Mouse (Mus musculus) lung, adult 2 months (tissue): ENCODE data around the gene Ifi207. TPM values are rescaled to one million over a fixed set of nuclear protein-coding genes. Genes with fewer than 3 reads are reported as not detected.

Experiments
- polyA plus RNA-seq: library from polyadenylated mRNA; depleted of rRNA; stranded (reverse); fragments of >200 nt; gene quantifications from 2 replicates; pipeline ENCODE4 v1.2.3, GENCODE M21; 2012; rRNA removed

The Ifi207 gene
- polyA plus RNA-seq, 1 experiment: 2.4 TPM

Other genes with a start within 250 kb of the Ifi207 start
- 0.14 and 0.19 TPM in 2 replicates for gene Ifi214, start 205.8 kb downstream of the Ifi207 start, polyA plus RNA-seq
- gene Ifi213, start 142.5 kb downstream of the Ifi207 start, polyA plus RNA-seq: 4.1 and 10.0 TPM in 2 replicates
- gene Ifi209, start 110.8 kb downstream of the Ifi207 start, polyA plus RNA-seq: 0.72 and 1.1 TPM in 2 replicates
- 5.5 and 13.8 TPM in 2 replicates for gene Ifi208, start 68.1 kb downstream of the Ifi207 start, polyA plus RNA-seq
- gene Ifi204, start 25.2 kb upstream of the Ifi207 start, polyA plus RNA-seq: 0.54 and 0.83 TPM in 2 replicates
- gene Ifi211, start 171.3 kb upstream of the Ifi207 start, polyA plus RNA-seq: 0.22 TPM in 1 of 2 replicates, not detected in the other
- gene Mndal, start 200.7 kb upstream of the Ifi207 start, polyA plus RNA-seq: 5.1 and 5.5 TPM in 2 replicates
- 8.8 and 10.4 TPM in 2 replicates for gene Ifi203, start 200.9 kb upstream of the Ifi207 start, polyA plus RNA-seq
- 0.17 TPM in 1 of 2 replicates, not detected in the other for gene Ifi202b, start 241.0 kb upstream of the Ifi207 start, polyA plus RNA-seq